Mouse (Mus musculus): ENCODE results near the gene Ccdc181. TPM values are rescaled to one million over a fixed set of nuclear protein-coding genes. Genes with fewer than 3 reads are reported as not detected.
"Not testable (repeated sequence)": the region's sequence is repeated elsewhere in the genome, so short reads cannot be mapped to it uniquely, and the experiment has no call there.

Gene Ccdc181
- total RNA-seq (2014; rRNA removed) (20.1 and 21.2 TPM in 2 replicates), polyA plus RNA-seq (2015; fragmentation: Nextera tagmentation; extraction: Ambion mirVana) (24.2 and 28.1 TPM in 2 replicates)

DNA sequence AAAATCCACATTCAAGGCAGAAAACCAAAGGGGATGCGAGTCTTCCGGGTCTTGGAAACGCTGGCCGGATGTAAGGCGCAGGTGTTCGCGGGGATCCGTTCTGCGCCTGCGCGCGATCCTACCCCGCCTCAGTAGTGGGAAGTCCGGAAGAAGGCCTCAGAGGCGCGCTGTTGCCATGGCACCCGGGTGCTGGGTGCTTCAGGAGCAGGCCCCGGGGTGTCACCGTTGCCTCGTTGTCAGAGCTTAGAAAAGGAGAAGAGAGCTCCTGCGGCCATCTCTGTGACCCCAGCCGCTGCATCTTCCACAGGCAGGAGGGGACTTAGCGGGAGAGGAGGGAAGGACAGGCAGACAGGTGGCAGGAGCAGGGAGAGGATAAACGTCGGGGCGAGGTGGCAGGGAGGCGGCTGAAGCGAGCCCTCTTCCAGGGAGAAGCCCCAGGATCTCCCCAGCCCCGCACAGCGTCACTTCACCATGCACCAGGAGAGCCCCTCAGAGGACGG lies at the start of gene Ccdc181:
TSS of gene Ccdc181 (plus strand) at position 131 of the 500 bp plus-strand sequence.
- H3K4me2 ChIP-seq (ENCODE audit: low read depth): peak within 1 kb of the TSS; percentile 76
- H3K27ac ChIP-seq (ENCODE audit: low read depth, low read length): peak within 1 kb of the TSS; percentile 88
- peak within 1 kb of the TSS; percentile 74 for H3K4me3 ChIP-seq (ENCODE audit: low read depth, low read length)
- WGBS: 2% methylated on average over 31 of the region's 31 CpGs
- peak; percentile 8; the same call in 1 of the 2 replicates for TF ChIP-seq CTCF (IDR thresholded peaks at IDR 0.05; ENCODE audit: low read depth)
- no peaks in the 10 kb centered on the region for H3K9me3 ChIP-seq (ENCODE audit: low read length)
- peak; percentile 94 for DNase-seq
- H3K36me3 ChIP-seq (ENCODE audit: insufficient read depth): no peaks in the 10 kb centered on the region
- H3K9ac ChIP-seq: peak within 1 kb of the TSS; percentile 71
- H3K4me1 ChIP-seq (ENCODE audit: insufficient read depth): no peaks in the 10 kb centered on the region
- no peaks in the 10 kb centered on the region for H3K27me3 ChIP-seq (ENCODE audit: insufficient read depth, low read length)
- peak; percentile 100 for ATAC-seq

DNA sequence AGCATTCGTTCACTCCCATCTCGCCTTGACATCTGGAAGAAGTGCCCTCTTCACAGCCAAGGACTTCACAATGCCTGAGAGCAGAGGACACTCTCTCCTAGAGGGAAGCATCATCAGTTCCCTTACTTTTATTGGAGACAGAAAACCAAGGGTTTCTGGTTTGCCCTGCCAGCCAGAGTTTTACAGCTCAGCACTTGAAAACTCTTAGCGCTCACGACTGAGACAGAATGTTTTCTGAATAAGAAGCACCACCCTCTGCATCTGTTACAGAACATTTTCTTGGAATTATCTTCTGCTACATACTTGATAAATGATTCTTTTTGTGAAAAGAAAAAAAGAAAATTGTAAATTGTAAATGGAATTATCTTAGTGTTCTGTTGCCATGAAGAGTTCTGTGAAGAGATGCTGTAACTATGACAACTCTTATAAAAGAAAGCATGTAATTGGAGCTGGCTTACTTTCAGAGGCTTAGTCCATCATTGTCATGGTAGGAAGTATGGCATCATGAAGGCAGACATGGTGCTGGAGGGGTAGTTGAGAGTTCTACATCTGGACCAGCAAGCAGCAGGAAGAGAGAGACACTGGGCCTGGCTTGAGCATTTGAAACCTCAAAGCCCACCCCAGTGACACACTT lies 43.3 kb upstream of the Ccdc181 start:
- not testable (repeated sequence) for H3K36me3 ChIP-seq (ENCODE audit: insufficient read depth); H3K27me3 ChIP-seq (ENCODE audit: insufficient read depth, low read length); H3K4me2 ChIP-seq (ENCODE audit: low read depth); H3K4me3 ChIP-seq (ENCODE audit: low read depth, low read length); H3K4me1 ChIP-seq (ENCODE audit: insufficient read depth); H3K9ac ChIP-seq; H3K9me3 ChIP-seq (ENCODE audit: low read length); H3K27ac ChIP-seq (ENCODE audit: low read depth, low read length)
- 50% methylated on average over 2 of the region's 4 CpGs for WGBS
- DNase-seq: peak; percentile 20
- ATAC-seq: peak; percentile 83

DNA sequence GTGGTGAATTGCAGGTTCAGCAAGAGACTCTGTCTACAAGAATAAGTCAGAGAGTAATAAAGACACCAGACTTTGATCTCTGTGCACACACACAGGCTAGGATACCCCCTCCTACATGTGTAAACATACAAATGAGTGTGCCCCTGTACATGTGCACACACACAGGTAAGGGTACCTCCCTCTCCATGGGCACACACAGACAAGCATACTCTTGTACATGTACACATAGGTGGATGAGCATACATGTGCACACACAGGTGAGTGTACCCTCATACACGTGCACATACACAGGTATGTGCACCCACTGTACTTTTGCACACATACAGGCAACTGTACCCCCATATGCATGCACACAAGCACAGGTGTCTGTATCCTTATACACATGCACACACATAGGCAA lies 41.9 kb upstream of the Ccdc181 start:
- 82% methylated on average over 1 of the region's 1 CpGs for WGBS
- Histone ChIP-seq H3K9ac (no peak overlapping the region), H3K4me2 (ENCODE audit: low read depth) (no peak overlapping the region), H3K27me3 (ENCODE audit: insufficient read depth, low read length) (no peaks in the 10 kb centered on the region), H3K9me3 (ENCODE audit: low read length) (no peaks in the 10 kb centered on the region), H3K36me3 (ENCODE audit: insufficient read depth) (no peaks in the 10 kb centered on the region), H3K4me1 (ENCODE audit: insufficient read depth) (no peaks in the 10 kb centered on the region), H3K4me3 (ENCODE audit: low read depth, low read length) (no peak overlapping the region), H3K27ac (ENCODE audit: low read depth, low read length) (no peak overlapping the region)
- no peak for ATAC-seq
- TF ChIP-seq CTCF (IDR thresholded peaks at IDR 0.05; ENCODE audit: low read depth): no peak
- DNase-seq: no peak

DNA sequence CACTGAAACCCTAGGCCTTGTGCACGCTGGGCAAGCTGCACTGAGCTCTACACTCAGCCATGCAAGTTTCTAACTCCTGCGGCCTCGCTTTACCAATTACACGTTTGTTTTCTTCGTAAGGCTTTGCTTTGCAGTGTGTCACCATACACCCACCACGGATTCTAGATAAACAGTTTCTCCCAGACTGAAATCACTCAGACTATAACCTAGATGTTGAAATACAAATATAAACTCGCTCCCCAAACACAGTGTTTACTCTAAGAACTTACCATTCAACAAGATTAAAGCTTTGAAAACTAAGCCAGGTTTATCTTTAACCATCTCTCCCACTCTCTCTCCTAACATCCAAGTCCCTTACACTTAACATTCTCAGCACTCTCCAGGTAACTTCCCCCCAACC lies 40.3 kb upstream of the Ccdc181 start:
- no peaks in the 10 kb centered on the region for H3K27me3 ChIP-seq (ENCODE audit: insufficient read depth, low read length)
- no peaks in the 10 kb centered on the region for H3K9me3 ChIP-seq (ENCODE audit: low read length)
- H3K4me2 ChIP-seq (ENCODE audit: low read depth): no peak overlapping the region
- no peaks in the 10 kb centered on the region for H3K36me3 ChIP-seq (ENCODE audit: insufficient read depth)
- DNase-seq: no peak
- no peak overlapping the region for H3K4me3 ChIP-seq (ENCODE audit: low read depth, low read length)
- ATAC-seq: no peak
- no peak overlapping the region for H3K27ac ChIP-seq (ENCODE audit: low read depth, low read length)
- H3K9ac ChIP-seq: no peak overlapping the region
- no peak for TF ChIP-seq CTCF (IDR thresholded peaks at IDR 0.05; ENCODE audit: low read depth)
- H3K4me1 ChIP-seq (ENCODE audit: insufficient read depth): no peaks in the 10 kb centered on the region
- 70% methylated on average over 7 of the region's 7 CpGs for WGBS

DNA sequence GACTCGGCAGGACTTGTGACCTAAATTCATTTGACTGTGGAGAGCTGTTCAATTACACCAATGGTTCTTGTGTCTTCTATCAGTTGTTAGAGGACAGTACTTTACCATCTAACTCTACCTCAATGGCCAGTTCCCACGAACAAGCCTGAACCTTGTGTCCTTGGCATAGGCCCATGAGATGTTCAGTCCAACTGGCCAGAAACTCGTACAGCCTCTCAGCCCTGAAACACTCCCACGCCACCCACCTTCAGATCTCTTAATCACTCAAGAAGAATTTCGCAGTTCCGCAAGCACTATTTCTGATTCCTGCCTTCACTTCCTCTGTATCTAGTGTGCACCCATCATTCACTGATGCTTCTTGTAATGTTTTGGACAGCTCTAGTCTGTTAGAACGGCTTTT lies 39.3 kb upstream of the Ccdc181 start:
- TF ChIP-seq CTCF (IDR thresholded peaks at IDR 0.05; ENCODE audit: low read depth): no peak
- Histone ChIP-seq H3K9ac (no peak overlapping the region), H3K27me3 (ENCODE audit: insufficient read depth, low read length) (no peaks in the 10 kb centered on the region), H3K36me3 (ENCODE audit: insufficient read depth) (no peaks in the 10 kb centered on the region), H3K4me2 (ENCODE audit: low read depth) (no peak overlapping the region), H3K9me3 (ENCODE audit: low read length) (no peaks in the 10 kb centered on the region), H3K27ac (ENCODE audit: low read depth, low read length) (no peak overlapping the region), H3K4me1 (ENCODE audit: insufficient read depth) (no peaks in the 10 kb centered on the region), H3K4me3 (ENCODE audit: low read depth, low read length) (no peak overlapping the region)
- ATAC-seq: no peak
- WGBS: 61% methylated on average over 7 of the region's 7 CpGs
- DNase-seq: no peak

DNA sequence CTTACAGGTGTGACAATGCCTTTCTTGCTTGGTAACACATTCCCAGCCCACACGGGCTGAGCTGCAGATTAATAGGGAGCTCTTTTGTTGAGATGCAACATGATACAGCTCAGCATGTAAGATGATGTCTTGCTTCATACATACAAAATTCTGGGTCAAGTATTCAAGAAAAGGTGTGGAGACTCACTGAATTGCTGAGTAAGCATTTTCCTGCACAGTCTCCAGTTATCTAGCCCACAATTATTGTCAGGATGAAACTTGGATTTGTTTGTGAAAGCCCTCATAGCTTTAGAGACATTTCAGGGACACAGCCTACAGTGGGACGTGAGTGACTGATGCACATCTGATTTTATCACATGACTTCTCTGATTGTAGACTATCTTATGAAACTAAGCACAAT lies 33.9 kb upstream of the Ccdc181 start:
- H3K27me3 ChIP-seq (ENCODE audit: insufficient read depth, low read length): no peaks in the 10 kb centered on the region
- H3K36me3 ChIP-seq (ENCODE audit: insufficient read depth): no peaks in the 10 kb centered on the region
- 77% methylated on average over 2 of the region's 2 CpGs for WGBS
- no peak for TF ChIP-seq CTCF (IDR thresholded peaks at IDR 0.05; ENCODE audit: low read depth)
- no peaks in the 10 kb centered on the region for H3K4me1 ChIP-seq (ENCODE audit: insufficient read depth)
- ATAC-seq (no peak), DNase-seq (no peak)
- no peak overlapping the region for H3K4me2 ChIP-seq (ENCODE audit: low read depth)
- H3K9me3 ChIP-seq (ENCODE audit: low read length): no peaks in the 10 kb centered on the region
- H3K27ac ChIP-seq (ENCODE audit: low read depth, low read length): no peak overlapping the region
- H3K9ac ChIP-seq: no peak overlapping the region
- H3K4me3 ChIP-seq (ENCODE audit: low read depth, low read length): no peak overlapping the region

DNA sequence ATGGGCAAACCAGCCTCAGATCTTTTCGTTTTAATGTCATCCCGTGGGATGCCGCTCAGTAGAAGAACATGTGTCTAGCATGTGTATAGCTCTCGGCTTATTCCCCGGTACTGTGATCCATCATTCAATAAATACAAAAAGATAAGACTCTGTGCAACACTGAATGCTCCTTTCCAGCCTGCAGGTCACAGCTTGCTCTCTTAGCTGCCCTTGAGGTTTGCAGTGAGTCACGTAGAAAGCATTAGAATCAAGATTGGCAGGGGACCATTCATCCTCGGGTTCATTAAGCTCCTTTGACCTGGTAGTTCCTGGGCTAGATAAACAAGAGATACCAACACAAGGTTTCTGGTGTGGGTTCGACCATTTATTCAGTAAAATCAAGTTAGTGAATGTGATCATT lies 32.6 kb upstream of the Ccdc181 start:
- H3K27me3 ChIP-seq (ENCODE audit: insufficient read depth, low read length): no peaks in the 10 kb centered on the region
- no peak overlapping the region for H3K27ac ChIP-seq (ENCODE audit: low read depth, low read length)
- 0 out of 2 replicates have a peak, but pooled peaks cover 2% of the 10 kb centered on the region for H3K4me1 ChIP-seq (ENCODE audit: insufficient read depth)
- WGBS: 64% methylated on average over 8 of the region's 8 CpGs
- no peaks in the 10 kb centered on the region for H3K36me3 ChIP-seq (ENCODE audit: insufficient read depth)
- ATAC-seq (no peak), DNase-seq (no peak)
- no peak overlapping the region for H3K4me2 ChIP-seq (ENCODE audit: low read depth)
- H3K4me3 ChIP-seq (ENCODE audit: low read depth, low read length): no peak overlapping the region
- H3K9ac ChIP-seq: no peak overlapping the region
- no peaks in the 10 kb centered on the region for H3K9me3 ChIP-seq (ENCODE audit: low read length)
- no peak for TF ChIP-seq CTCF (IDR thresholded peaks at IDR 0.05; ENCODE audit: low read depth)

Measured in forebrain, postnatal 0 days (tissue).